Mouse (Mus musculus) cerebellum, postnatal 14 days (tissue): ENCODE measurements around the gene Gm595.

Experiments
- DNase-seq, 2 experiments: peaks; one replicate each; pipeline ENCODE4 v3.0.0; 2021; ENCODE audit warnings: mixed read lengths in 2 of 2

Gene Gm595

DNA sequence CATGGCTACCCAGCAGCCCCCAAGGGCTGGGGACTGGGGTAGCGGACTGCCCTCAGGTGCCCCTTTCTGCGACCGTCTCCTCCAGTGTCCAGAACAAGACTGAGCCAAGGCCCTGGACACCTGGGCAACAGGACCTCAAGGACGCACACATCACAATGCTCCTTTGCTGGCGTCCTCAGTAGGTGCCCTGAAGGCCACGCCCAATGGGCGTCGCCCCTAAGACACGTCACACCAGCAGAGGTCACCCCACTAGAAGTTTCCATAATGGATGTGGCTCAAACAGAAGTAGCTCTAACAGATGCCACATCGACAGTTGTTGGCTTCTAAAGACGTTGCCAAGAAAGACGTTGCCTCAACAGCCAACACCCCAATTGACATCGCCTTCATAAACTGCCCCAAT is at the start of gene Gm595:
Gene Gm595, minus strand, starts transcription at position 101 of the 400 bp plus-strand sequence.
- no peak for DNase-seq

DNA sequence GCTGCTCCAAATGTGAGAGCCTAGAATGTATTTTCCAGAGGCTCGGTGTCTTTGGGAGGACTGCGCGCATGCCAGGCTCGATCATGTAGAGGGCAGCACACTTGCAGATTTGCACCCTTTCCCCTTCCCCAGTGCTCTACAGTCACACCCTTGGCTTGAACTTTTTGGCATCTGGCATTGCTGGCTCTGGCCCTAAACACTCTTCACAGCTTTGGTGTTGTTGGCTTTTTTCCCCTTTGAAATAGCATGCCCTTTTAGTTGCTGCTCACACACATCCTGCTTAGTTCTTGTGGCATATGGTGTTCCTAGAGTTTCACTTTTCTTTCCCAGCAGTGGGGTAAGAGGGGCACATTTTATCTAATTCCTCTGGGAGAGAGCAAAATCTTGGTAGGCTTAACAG is 30.9 kb upstream of the Gm595 start:
- DNase-seq, result peak; percentile 4 to 8

DNA sequence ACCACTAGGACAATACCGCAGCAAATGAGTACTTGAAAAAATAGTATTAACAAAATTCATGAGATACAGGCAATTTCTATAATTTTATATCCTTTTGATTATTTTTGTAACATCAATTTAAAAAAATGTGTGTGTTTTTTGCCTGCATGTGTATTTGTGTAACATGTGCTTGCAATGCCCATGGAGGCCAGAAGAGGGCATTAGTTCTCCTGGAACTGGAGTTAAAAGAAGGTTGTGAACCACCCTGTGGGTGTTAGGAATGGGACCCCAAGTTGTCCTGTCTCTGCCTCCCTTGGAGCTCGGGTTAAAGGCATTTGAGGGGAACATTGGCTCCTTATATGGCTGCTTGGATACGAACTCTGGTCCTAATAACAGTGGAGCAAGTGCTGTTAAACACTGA is 26.2 kb upstream of the Gm595 start:
- peak in 1 of 2 experiments; percentile 10 for DNase-seq

DNA sequence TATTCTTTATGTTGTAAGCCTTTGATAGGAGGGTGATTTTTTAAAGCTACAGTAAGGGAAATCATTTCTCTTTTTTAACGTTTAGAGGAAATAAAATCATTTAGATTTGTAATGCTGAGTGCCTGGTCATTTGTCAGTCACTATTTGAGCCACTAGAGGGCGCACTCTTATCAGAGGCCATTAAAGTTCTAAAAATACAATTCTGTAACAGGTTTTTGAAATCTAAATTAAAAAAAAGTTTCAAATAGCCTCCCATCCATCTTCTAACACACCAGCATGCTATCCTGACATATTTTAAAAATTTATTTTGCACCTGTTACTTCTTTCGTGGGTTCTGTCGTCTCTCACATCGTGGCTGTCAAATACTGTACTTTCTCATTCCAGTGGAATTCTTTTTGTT is 22.0 kb upstream of the Gm595 start:
- peak; percentile 26 to 51 for DNase-seq

DNA sequence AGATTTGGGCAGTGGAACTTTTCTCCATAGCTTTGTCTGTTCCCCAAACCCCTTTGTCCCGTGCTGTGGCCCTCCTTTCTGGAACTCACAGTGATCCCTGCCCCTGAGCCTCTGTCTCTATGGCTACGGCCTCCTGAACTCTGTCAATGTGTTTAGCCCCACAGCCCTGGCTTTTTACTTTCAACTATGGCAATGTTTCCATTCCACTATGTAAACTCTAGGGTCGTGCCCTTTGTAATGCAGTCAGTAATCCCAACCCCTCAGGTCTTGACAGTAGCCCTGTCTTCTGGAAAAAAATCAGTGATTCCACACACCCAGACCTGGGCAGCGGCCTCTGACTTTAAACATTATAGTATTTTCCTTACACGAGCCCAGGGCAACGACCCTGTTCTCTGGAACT is 19.3 kb upstream of the Gm595 start:
- DNase-seq, result no peak

DNA sequence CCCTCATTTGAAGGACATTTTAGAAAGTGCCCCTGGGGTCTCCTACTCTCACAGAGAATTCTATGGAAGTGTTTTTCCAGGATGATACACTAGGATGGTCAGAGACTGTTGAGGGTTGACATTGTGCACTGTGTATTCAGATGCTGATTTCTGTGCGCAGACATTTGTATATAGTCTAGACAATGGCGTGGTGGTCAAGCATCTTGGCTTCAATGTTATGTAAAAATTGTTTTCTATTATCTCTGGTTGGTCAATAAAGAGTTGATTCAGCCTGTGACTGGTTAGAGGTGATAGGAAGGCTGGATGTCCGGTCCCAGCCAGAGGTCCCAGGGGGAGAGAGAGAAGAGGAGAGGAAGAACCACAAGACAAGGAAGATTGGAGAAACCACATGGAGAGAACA is 16.4 kb upstream of the Gm595 start:
- DNase-seq, result no peak

DNA sequence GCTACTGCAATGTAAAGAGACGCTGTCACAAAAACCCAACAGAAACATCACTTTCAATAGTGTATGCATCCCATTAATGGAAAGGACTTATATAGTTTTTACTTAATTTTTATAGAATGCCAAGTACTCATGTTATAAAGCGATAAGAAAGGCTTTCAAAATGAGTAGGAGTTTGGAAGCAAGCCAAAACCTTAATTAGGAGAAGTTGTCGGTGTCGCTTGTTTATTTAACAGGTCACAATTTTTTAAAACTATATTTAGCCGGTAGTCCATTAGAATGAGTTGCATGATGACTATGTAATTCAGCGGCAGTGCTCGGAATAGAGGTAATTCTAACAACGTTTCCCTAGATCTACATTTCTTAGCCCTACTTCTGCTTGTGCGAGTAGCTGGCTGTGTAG is 12.7 kb upstream of the Gm595 start:
- no peak for DNase-seq

DNA sequence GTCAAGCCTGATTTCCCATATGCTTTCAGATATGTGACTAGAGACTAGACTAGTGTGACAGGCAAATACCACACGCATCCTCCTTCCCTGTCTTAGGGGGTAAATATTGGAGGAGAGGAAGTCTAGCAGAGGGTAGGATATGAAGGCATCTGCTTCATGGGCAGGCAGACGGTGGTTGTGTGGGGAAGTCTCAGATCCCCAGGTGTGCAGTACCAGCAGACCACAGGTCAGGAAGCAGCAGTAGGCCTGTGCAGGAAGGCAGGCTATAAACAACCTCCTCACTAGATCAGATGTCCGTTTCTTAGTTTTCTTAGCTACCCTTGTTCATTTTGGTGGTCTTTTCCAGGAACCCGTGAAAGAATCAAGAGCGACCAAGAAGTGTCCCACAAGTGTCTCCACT is 7.1 kb upstream of the Gm595 start:
- DNase-seq, result no peak
